ENCODE assay signal across 13 mouse cellular contexts in the genomic region with DNA sequence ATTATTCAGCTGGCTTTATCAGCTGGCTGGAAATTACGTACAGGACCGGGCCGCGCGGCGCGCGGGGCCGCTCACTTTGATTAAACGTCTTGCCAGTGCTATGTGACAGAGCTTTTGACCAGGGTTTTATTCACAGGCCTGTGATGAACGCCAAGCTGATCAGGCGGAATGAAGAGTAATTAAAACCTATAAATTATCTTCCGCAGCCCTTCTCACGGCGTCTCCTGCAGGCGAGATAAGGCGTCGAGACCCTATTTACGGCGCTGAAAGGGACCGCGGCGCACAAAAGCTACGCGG. TPM values are rescaled to one million over a fixed set of nuclear protein-coding genes. Genes with fewer than 3 reads are reported as not detected.
A peak's percentile ranks its signal among the peaks of the same experiment; 100 is the strongest.
DNase-seq lines count a peak whose midpoint lies in the region; ATAC-seq and TF ChIP-seq lines count a peak whose summit lies in the region.
"Had no signal": no experiment of that assay in that cellular context is flagged by ENCODE, and none has a peak within 500 bp of the region (broad histone marks: within the 10 kb centered on the region; RNA-seq: fewer than 3 reads in every experiment).

No protein-coding gene starts in this region.

- TF ChIP-seq CTCF in gastrocnemius, adult 2 months (IDR thresholded peaks at IDR 0.05): no peak
- no peak for TF ChIP-seq CTCF in lung, adult 2 months (IDR thresholded peaks at IDR 0.05; ENCODE audit: insufficient read depth, low read length)

- H3K4me2 ChIP-seq in hindbrain, embryonic 12.5 days (replicated peaks): peak overlapping the region; percentile 63
- H3K4me2 ChIP-seq in intestine, embryonic 15.5 days (replicated peaks): no peak overlapping the region
- H3K4me2 ChIP-seq: heart, embryonic 11.5 days; kidney, embryonic 15.5 days had no signal

- no peak for DNase-seq in gastrocnemius, adult 2 months
- DNase-seq in gastrocnemius, postnatal 36 days: no peak
- peak; percentile 59 for DNase-seq in midbrain, embryonic 10.5 days (ENCODE audit: low spot score)
- DNase-seq in retina, embryonic 14.5 days (ENCODE audit: low spot score): peak; percentile 33
- DNase-seq in lung, adult 2 months: no peak
- DNase-seq: gastrocnemius, postnatal 14 days; heart, postnatal 4 days had no signal

- H3K4me1 ChIP-seq in hindbrain, embryonic 12.5 days: peaks cover 18% of the 10 kb centered on the region
- peaks cover 67% of the 10 kb centered on the region for H3K4me1 ChIP-seq in midbrain, embryonic 10.5 days
- H3K4me1 ChIP-seq in lung, adult 2 months (ENCODE audit: control insufficient read depth, insufficient read depth, low read length): no peaks in the 10 kb centered on the region
- peaks cover 19% of the 10 kb centered on the region for H3K4me1 ChIP-seq in intestine, embryonic 15.5 days (replicated peaks)

- no peak overlapping the region for H3K9ac ChIP-seq in hindbrain, embryonic 12.5 days
- no peak overlapping the region for H3K9ac ChIP-seq in intestine, embryonic 15.5 days
- H3K9ac ChIP-seq: kidney, embryonic 15.5 days had no signal

- no peak overlapping the region for H3K27ac ChIP-seq in gastrocnemius, adult 2 months
- no peak overlapping the region for H3K27ac ChIP-seq in hindbrain, embryonic 12.5 days
- peak overlapping the region; percentile 90 for H3K27ac ChIP-seq in midbrain, embryonic 10.5 days (replicated peaks)
- H3K27ac ChIP-seq in intestine, embryonic 15.5 days: no peak overlapping the region
- H3K27ac ChIP-seq: kidney, embryonic 15.5 days had no signal

- no peaks in the 10 kb centered on the region for H3K9me3 ChIP-seq in hindbrain, embryonic 12.5 days (replicated peaks)
- no peaks in the 10 kb centered on the region for H3K9me3 ChIP-seq in midbrain, embryonic 10.5 days (replicated peaks)
- H3K9me3 ChIP-seq in intestine, embryonic 15.5 days: no peaks in the 10 kb centered on the region
- H3K9me3 ChIP-seq: kidney, embryonic 15.5 days had no signal

- ATAC-seq in hindbrain, embryonic 12.5 days (ENCODE audit: low FRiP score): peak; percentile 53
- ATAC-seq in frontal cortex, adult (ENCODE audit: low TSS enrichment): no peak
- ATAC-seq in intestine, embryonic 15.5 days: no peak

- under 1% methylated on average over 25 of the region's 25 CpGs for WGBS in hindbrain, embryonic 12.5 days
- under 1% methylated on average over 25 of the region's 25 CpGs for WGBS in midbrain, embryonic 10.5 days
- 4% methylated on average over 25 of the region's 25 CpGs for WGBS in lung, adult 2 months
- WGBS in intestine, embryonic 15.5 days: 1% methylated on average over 25 of the region's 25 CpGs

- TF ChIP-seq POLR2A in lung, adult 2 months (IDR thresholded peaks at IDR 0.05; ENCODE audit: borderline replicate concordance, extremely low read depth, low read depth, low read length): no peak

- H3K36me3 ChIP-seq in hindbrain, embryonic 12.5 days: no peaks in the 10 kb centered on the region
- no peaks in the 10 kb centered on the region for H3K36me3 ChIP-seq in midbrain, embryonic 10.5 days
- H3K36me3 ChIP-seq in intestine, embryonic 15.5 days: no peaks in the 10 kb centered on the region
- H3K36me3 ChIP-seq: kidney, embryonic 15.5 days had no signal

- intact Hi-C loops in gastrocnemius, adult 2 months (cut with DNase I): loop anchor here (5.0 kb wide), 1 partner anchor 157 kb away; no protein-coding TSS in a partner anchor
- intact Hi-C loops in gastrocnemius, postnatal 36 days (cut with DNase I): no loop called here

- H3K4me3 ChIP-seq in gastrocnemius, adult 2 months: peak overlapping the region; percentile 30
- peak overlapping the region; percentile 29 for H3K4me3 ChIP-seq in hindbrain, embryonic 12.5 days
- peak overlapping the region; percentile 73 for H3K4me3 ChIP-seq in midbrain, embryonic 10.5 days
- no peak overlapping the region for H3K4me3 ChIP-seq in lung, adult 2 months (replicated peaks; ENCODE audit: extremely low read depth, low read depth, low read length)
- H3K4me3 ChIP-seq in intestine, embryonic 15.5 days (replicated peaks): no peak overlapping the region
- H3K4me3 ChIP-seq: kidney, embryonic 15.5 days had no signal

- peaks cover 88% of the 10 kb centered on the region for H3K27me3 ChIP-seq in hindbrain, embryonic 12.5 days
- H3K27me3 ChIP-seq in midbrain, embryonic 10.5 days (ENCODE audit: low read depth, poor library complexity, severe bottlenecking): peaks cover 99% of the 10 kb centered on the region
- H3K27me3 ChIP-seq in intestine, embryonic 15.5 days (replicated peaks): peaks cover 94% of the 10 kb centered on the region

RNA-seq across cellular contexts. Expression of a gene that starts 2.1 kb away (rescaled TPM):
- total RNA-seq in gastrocnemius, adult 2 months (2021): 10 to 100 TPM in 1 of 2 experiments, 1 to 10 TPM in 1; 7.0 to 10.2 TPM
- total RNA-seq in gastrocnemius, postnatal 36 days (2021): 1 to 10 TPM; 6.8 to 7.4 TPM
- 7.5 and 8.8 TPM in 2 replicates for polyA plus RNA-seq in hindbrain, embryonic 12.5 days (2016; fragmentation: Nextera tagmentation; extraction: Ambion mirVana)
- polyA plus RNA-seq in midbrain, embryonic 10.5 days (2016; fragmentation: Nextera tagmentation; extraction: Ambion mirVana): 5.2 and 5.6 TPM in 2 replicates
- polyA plus RNA-seq in lung, adult 2 months (2012; rRNA removed): not detected in 2 replicates
- polyA plus RNA-seq in intestine, embryonic 15.5 days (2015; fragmentation: Nextera tagmentation; extraction: Ambion mirVana): not detected in 2 replicates
- total RNA-seq: heart, postnatal 4 days; liver, adult 2 months had no signal
- polyA plus RNA-seq: heart, embryonic 11.5 days; liver, adult 2 months had no signal

Comparison
In these comparisons a context has a peak if more than half of its experiments do, and no peak if none do; other contexts are left out.
1. DNase-seq: peak in midbrain, embryonic 10.5 days (single experiment) and retina, embryonic 14.5 days (single experiment); none in gastrocnemius, adult 2 months (single experiment), gastrocnemius, postnatal 36 days (0 of 2) and lung, adult 2 months (single experiment).
2. H3K4me3 ChIP-seq: peak in gastrocnemius, adult 2 months (single experiment), hindbrain, embryonic 12.5 days (single experiment) and midbrain, embryonic 10.5 days (single experiment); none in lung, adult 2 months (single experiment) and intestine, embryonic 15.5 days (single experiment).